Mouse (Mus musculus) CH12.LX (cell line): ENCODE data around the gene Mllt11. TPM values are rescaled to one million over a fixed set of nuclear protein-coding genes. Genes with fewer than 3 reads are reported as not detected.
"Not testable (repeated sequence)": the region's sequence is repeated elsewhere in the genome, so short reads cannot be mapped to it uniquely, and the experiment has no call there.

Source experiments
- DNase-seq: peaks from one replicate; pipeline ENCODE4 v3.0.0-alpha.2; 2013; ENCODE audit errors: extremely low read depth
- H3K27ac ChIP-seq: 2 replicates; pipeline ENCODE4 v1.5.1; 2012; ENCODE audit warnings: low read depth, mild to moderate bottlenecking, control low read depth, moderate library complexity; ENCODE audit not compliant: insufficient read depth
- H3K27me3 ChIP-seq: replicated peaks from 2 replicates; pipeline ENCODE3; 2012; ENCODE audit warnings: inconsistent platforms
- H3K36me3 ChIP-seq, 2 experiments: replicated peaks in 1 of 2; 2 replicates each; pipeline versions ENCODE3 to v1.6.1; 2012; ENCODE audit warnings: inconsistent platforms in 1 of 2, low read length in 1 of 2, mild to moderate bottlenecking in 1 of 2, mixed read lengths in 1 of 2, moderate library complexity in 1 of 2; ENCODE audit not compliant: control insufficient read depth in 1 of 2, insufficient read depth in 1 of 2
- H3K4me1 ChIP-seq, 2 experiments: 2 replicates each; pipeline ENCODE4 v1.6.1; 2012; ENCODE audit warnings: inconsistent platforms in 1 of 2, moderate library complexity in 1 of 2; ENCODE audit not compliant: insufficient read depth in 2 of 2, control insufficient read depth in 1 of 2
- H3K4me2 ChIP-seq: 2 replicates; pipeline ENCODE4 v1.6.1; 2012; ENCODE audit warnings: low read depth, mild to moderate bottlenecking, control low read depth; ENCODE audit not compliant: poor library complexity, insufficient read depth, severe bottlenecking
- H3K4me3 ChIP-seq, 3 experiments: fragments of 150-350 bp in 1 of 3; sonication (generic) in 1 of 3; replicated peaks in 1 of 3; 2 replicates each; pipeline versions ENCODE3 to v1.5.1; 2011 to 2012; ENCODE audit warnings: low read depth in 2 of 3, low read length in 2 of 3, mild to moderate bottlenecking in 2 of 3, moderate library complexity in 2 of 3, control low read depth in 1 of 3, improper control_type of control experiment in 1 of 3, inconsistent platforms in 1 of 3, mixed read lengths in 1 of 3; ENCODE audit not compliant: poor library complexity in 1 of 3
- H3K79me2 ChIP-seq: replicated peaks from 2 replicates; pipeline ENCODE4 v1.6.1; 2012; ENCODE audit warnings: mild to moderate bottlenecking, moderate library complexity; ENCODE audit not compliant: control insufficient read depth, poor library complexity, insufficient read depth, severe bottlenecking; ENCODE audit errors: extremely low read depth
- H3K9ac ChIP-seq: 2 replicates; pipeline ENCODE4 v1.6.1; 2012; ENCODE audit warnings: low read depth, mild to moderate bottlenecking, control low read depth, moderate library complexity; ENCODE audit not compliant: insufficient read depth
- H3K9me3 ChIP-seq: replicated peaks from 2 replicates; pipeline ENCODE3; 2012; ENCODE audit warnings: low read length, inconsistent platforms, mixed read lengths
- BHLHE40 ChIP-seq: IDR thresholded peaks from 2 replicates; pipeline ENCODE4 v1.6.1; 2011; ENCODE audit warnings: mild to moderate bottlenecking, low read depth, low read length, improper control_type of control experiment
- CHD2 ChIP-seq: IDR thresholded peaks from 2 replicates; pipeline ENCODE4 v1.6.1; 2011; ENCODE audit warnings: low read length, improper control_type of control experiment
- CTCF ChIP-seq, 2 experiments: IDR thresholded peaks in 1 of 2; conservative IDR thresholded peaks in 1 of 2; 2 replicates each; pipeline ENCODE4 v1.5.1; 2011 to 2012; ENCODE audit warnings: low read depth in 2 of 2, low read length in 2 of 2, improper control_type of control experiment in 1 of 2, inconsistent platforms in 1 of 2, mild to moderate bottlenecking in 1 of 2, moderate library complexity in 1 of 2
- ELF1 ChIP-seq: IDR thresholded peaks from 2 replicates; pipeline ENCODE4 v1.6.1; 2014; ENCODE audit warnings: low read depth, mild to moderate bottlenecking, inconsistent platforms, low read length, improper control_type of control experiment
- ETS1 ChIP-seq: conservative IDR thresholded peaks from 2 replicates; pipeline ENCODE4 v1.6.1; 2012; ENCODE audit warnings: low read depth, mild to moderate bottlenecking, inconsistent platforms, low read length, improper control_type of control experiment, moderate library complexity
- GABPA ChIP-seq: IDR thresholded peaks from 2 replicates; pipeline ENCODE4 v1.6.1; 2012; ENCODE audit warnings: low read depth, low read length, improper control_type of control experiment, inconsistent platforms; ENCODE audit not compliant: insufficient replicate concordance
- HCFC1 ChIP-seq: IDR thresholded peaks from 2 replicates; pipeline ENCODE4 v1.6.1; 2012; ENCODE audit warnings: low read depth, mild to moderate bottlenecking, inconsistent platforms, low read length, improper control_type of control experiment
- IRF4 ChIP-seq: IDR thresholded peaks from 2 replicates; pipeline ENCODE4 v1.6.1; 2014; ENCODE audit warnings: low read depth, mild to moderate bottlenecking, inconsistent platforms, low read length, improper control_type of control experiment
- JUN ChIP-seq: IDR thresholded peaks from 2 replicates; pipeline ENCODE4 v1.6.1; 2011; ENCODE audit warnings: low read depth, mild to moderate bottlenecking, low read length, improper control_type of control experiment, moderate library complexity; ENCODE audit not compliant: insufficient read depth
- MAZ ChIP-seq: IDR thresholded peaks from 2 replicates; pipeline ENCODE4 v1.6.1; 2012; ENCODE audit warnings: low read depth, mild to moderate bottlenecking, inconsistent platforms, low read length, improper control_type of control experiment, moderate library complexity
- MYC ChIP-seq: IDR thresholded peaks from 2 replicates; pipeline ENCODE4 v1.6.1; 2011; ENCODE audit warnings: low read depth, mild to moderate bottlenecking, improper control_type of control experiment, low read length
- NELFE ChIP-seq: IDR thresholded peaks from 2 replicates; pipeline ENCODE4 v1.6.1; 2011; ENCODE audit warnings: low read depth, low read length, improper control_type of control experiment
- POLR2A ChIP-seq: IDR thresholded peaks from 2 replicates; pipeline ENCODE4 v1.6.1; 2011; ENCODE audit warnings: low read depth, mild to moderate bottlenecking, improper control_type of control experiment, low read length
- SMC3 ChIP-seq: IDR thresholded peaks from 2 replicates; pipeline ENCODE4 v1.6.1; 2011; ENCODE audit warnings: low read depth, low read length, improper control_type of control experiment
- UBTF ChIP-seq: IDR thresholded peaks from 2 replicates; pipeline ENCODE4 v1.6.1; 2012; ENCODE audit warnings: low read depth, mild to moderate bottlenecking, inconsistent platforms, low read length, improper control_type of control experiment, moderate library complexity
- USF1 ChIP-seq: IDR thresholded peaks from 2 replicates; pipeline ENCODE4 v1.6.1; 2014; ENCODE audit warnings: low read depth, mild to moderate bottlenecking, inconsistent platforms, low read length, improper control_type of control experiment
- ZKSCAN1 ChIP-seq: IDR thresholded peaks from 2 replicates; pipeline ENCODE4 v1.6.1; 2012; ENCODE audit warnings: low read depth, inconsistent platforms, low read length, improper control_type of control experiment, borderline replicate concordance
- ZMIZ1 ChIP-seq: IDR thresholded peaks from 2 replicates; pipeline ENCODE4 v1.6.1; 2012; ENCODE audit warnings: low read depth, mild to moderate bottlenecking, inconsistent platforms, low read length, improper control_type of control experiment
- ZNF384 ChIP-seq: IDR thresholded peaks from 2 replicates; pipeline ENCODE4 v1.6.1; 2012; ENCODE audit warnings: low read depth, low read length, improper control_type of control experiment, inconsistent platforms
- dilution Hi-C: fragments of 300-500 bp; cut with MboI; formaldehyde crosslinking; loops from 2 replicates; pipeline ENCODE4 v1.14.3; 2020; ENCODE audit warnings: low sequenced_read_pairs; ENCODE audit not compliant: extremely low pct_unique_long_range_greater_than_20kb, extremely low pct_ligation_motif_present
- in situ Hi-C: fragments of 300-500 bp; cut with MboI; formaldehyde crosslinking; loops from 3 replicates; pipeline ENCODE4 v1.14.3; 2019; ENCODE audit warnings: low sequenced_read_pairs, low pct_ligation_motif_present, low pct_unique_long_range_greater_than_20kb, mixed read lengths
- polyA plus RNA-seq: library from polyadenylated mRNA; unstranded; fragments of >175 nt; gene quantifications from 2 replicates; pipeline ENCODE4 v1.2.1, GENCODE M21; 2012; ENCODE audit warnings: low read depth; ENCODE audit not compliant: insufficient read length
- total RNA-seq, 2 experiments: library from RNA; depleted of rRNA; stranded (reverse); fragments of 300-350 nt in 1 of 2; fragments of >200 nt in 1 of 2; gene quantifications; 2 replicates each; pipeline ENCODE4 v1.2.3; 2012 to 2014

Gene Mllt11
- total and polyA plus RNA-seq, 3 experiments = 10.0 to 23.9 (median 10.0) TPM

DNA sequence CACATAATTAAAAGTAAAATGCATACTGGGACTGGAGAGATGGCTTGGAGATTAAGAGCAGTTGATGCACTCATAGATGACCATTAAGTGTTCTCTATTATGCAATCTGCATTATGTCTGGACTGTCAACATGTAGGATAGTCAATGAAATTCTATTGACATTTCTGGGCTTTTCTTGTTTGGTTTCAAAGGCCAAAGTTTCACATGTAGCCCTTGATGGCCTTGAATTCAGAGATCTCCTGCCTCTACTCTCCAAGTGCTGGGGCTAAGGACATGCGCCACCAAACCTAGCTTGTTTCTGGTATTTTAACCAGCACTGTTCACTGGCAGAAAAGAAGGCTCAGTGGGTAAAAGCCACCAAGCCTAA is 18.4 kb downstream of the Mllt11 start:
- in situ Hi-C loops (loop anchor here (10.0 kb wide), 1 partner anchor 69 kb away; the partner anchor contains the start of gene Tnfaip8l2), dilution Hi-C loops (no loop called here)
- no peak overlapping the region for H3K4me2 ChIP-seq
- H3K27ac ChIP-seq = no peak overlapping the region
- no peak overlapping the region for H3K4me3 ChIP-seq
- H3K9ac ChIP-seq = no peak overlapping the region
- peaks cover 15 to 59% of the 10 kb centered on the region in 2 experiments for H3K36me3 ChIP-seq
- H3K79me2 ChIP-seq = peaks cover 12% of the 10 kb centered on the region
- H3K27me3 ChIP-seq = no peaks in the 10 kb centered on the region
- TF ChIP-seq HCFC1 (no peak), JUN (no peak), MAZ (no peak), BHLHE40 (no peak), SMC3 (no peak)
- DNase-seq = no peak
- H3K9me3 ChIP-seq = no peaks in the 10 kb centered on the region
- H3K4me1 ChIP-seq = peaks cover 0 to 9% of the 10 kb centered on the region in 2 experiments; a peak in 1 of 4 replicates

DNA sequence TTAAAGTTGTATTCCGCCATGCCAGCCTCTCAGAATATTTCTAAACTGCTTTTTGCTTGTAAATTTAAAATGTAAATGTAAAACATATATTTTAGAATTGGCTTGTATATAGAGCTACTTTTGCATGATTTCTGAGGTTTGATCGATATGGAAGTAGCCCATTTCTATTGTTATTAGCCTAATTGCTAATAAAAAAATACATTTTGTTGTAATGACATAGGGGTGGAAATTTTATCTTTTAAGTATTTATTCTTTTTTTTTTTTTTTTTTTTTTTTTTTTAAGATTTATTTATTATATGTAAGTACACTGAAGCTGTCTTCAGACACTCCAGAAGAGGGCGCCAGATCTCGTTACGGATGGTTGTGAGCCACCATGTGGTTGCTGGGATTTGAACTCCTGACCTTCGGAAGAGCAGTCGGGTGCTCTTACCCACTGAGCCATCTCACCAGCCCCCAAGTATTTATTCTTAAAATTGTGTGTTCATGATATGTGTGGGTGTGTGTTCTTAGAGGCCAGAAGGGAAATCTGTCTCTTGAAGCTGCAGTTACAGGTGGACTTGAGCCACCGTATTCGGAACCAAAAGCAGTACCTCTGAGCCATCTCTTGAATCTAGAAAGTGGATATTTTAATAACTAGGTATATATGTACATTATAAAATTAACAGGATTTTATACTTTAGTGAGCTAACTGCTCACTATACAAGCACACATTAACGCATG is 18.9 kb downstream of the Mllt11 start:
- H3K27me3 ChIP-seq, dilution Hi-C loops, H3K4me2 ChIP-seq, H3K9me3 ChIP-seq, H3K4me1 ChIP-seq, H3K9ac ChIP-seq, H3K4me3 ChIP-seq, H3K27ac ChIP-seq, DNase-seq: not testable (repeated sequence)
- in situ Hi-C loops = loop anchor here (10.0 kb wide), 1 partner anchor 68 kb away; the partner anchor contains the start of gene Tnfaip8l2
- peak in 1 of 2 experiments; percentile 36; a peak in 1 of 4 replicates for TF ChIP-seq CTCF (conservative IDR thresholded peaks at IDR 0.05 in 1 of 2, IDR thresholded peaks at IDR 0.05 in 1 of 2; ENCODE audit: low read depth in 2 of 2, low read length in 2 of 2)
- 0 out of 2 replicates have a peak, but pooled peaks have one; percentile 48 for TF ChIP-seq MYC
- peak; percentile 79 for TF ChIP-seq ZNF384
- peaks cover 18 to 64% of the 10 kb centered on the region in 2 experiments for H3K36me3 ChIP-seq
- peaks cover 12% of the 10 kb centered on the region for H3K79me2 ChIP-seq

DNA sequence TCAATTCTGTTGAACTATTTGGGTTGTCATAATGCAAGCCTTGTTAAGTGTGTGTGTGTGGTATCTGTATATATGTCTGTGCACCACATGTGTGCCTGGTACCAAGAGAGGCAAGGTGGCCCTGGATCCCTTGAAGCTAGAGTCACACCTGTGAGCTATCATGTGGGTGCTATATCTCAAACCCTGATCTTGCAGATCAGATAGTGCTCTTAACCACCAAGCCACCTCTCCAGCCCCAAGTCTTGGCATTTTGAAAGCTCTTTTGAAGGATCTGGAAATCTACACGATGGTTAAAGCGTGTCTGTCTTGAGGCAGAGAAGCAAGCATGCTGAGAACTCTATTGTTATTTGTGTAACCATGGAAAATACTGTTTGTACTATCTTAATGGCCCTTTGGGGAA is 21.4 kb downstream of the Mllt11 start:
- no peak for TF ChIP-seq ETS1
- no peak for TF ChIP-seq ELF1
- TF ChIP-seq USF1 = no peak
- no peak for TF ChIP-seq ZMIZ1
- TF ChIP-seq MAZ = no peak
- no peak for TF ChIP-seq ZKSCAN1
- TF ChIP-seq CHD2 = no peak
- no peak for TF ChIP-seq NELFE
- TF ChIP-seq JUN = no peak
- TF ChIP-seq GABPA = no peak
- TF ChIP-seq IRF4 = no peak
- TF ChIP-seq HCFC1 = no peak
- TF ChIP-seq UBTF = no peak
- no peak for TF ChIP-seq POLR2A
- no peak for TF ChIP-seq SMC3
- Histone ChIP-seq H3K79me2 (0 out of 2 replicates have a peak, but pooled peaks cover 4% of the 10 kb centered on the region), H3K9ac (no peak overlapping the region), H3K4me2 (no peak overlapping the region), H3K4me3 (no peak overlapping the region), H3K27ac (no peak overlapping the region), H3K4me1 (no peaks in the 10 kb centered on the region; a peak in 1 of 4 replicates), H3K9me3 (no peaks in the 10 kb centered on the region), H3K27me3 (no peaks in the 10 kb centered on the region), H3K36me3 (peaks cover 30 to 79% of the 10 kb centered on the region in 2 experiments)
- in situ Hi-C loops (loop anchor here (10.0 kb wide), 1 partner anchor 66 kb away; the partner anchor contains the start of gene Tnfaip8l2), dilution Hi-C loops (no loop called here)
- DNase-seq = no peak
